Mouse (Mus musculus) intestine, postnatal 0 days (tissue): ENCODE data around the gene Sost. TPM values are rescaled to one million over a fixed set of nuclear protein-coding genes. Genes with fewer than 3 reads are reported as not detected.

Experiments used
- ATAC-seq: fragments of 200-750 bp; cut with Nextera tagmentation; 2 replicates; pipeline ENCODE4 v1.8.0; 2017; ENCODE audit warnings: mild to moderate bottlenecking, moderate TSS enrichment, moderate library complexity
- H3K27ac ChIP-seq: fragments of 300-500 bp; sonication (generic); 2 replicates; pipeline ENCODE4 v1.5.1; 2014; ENCODE audit warnings: mild to moderate bottlenecking, low read depth, low read length, moderate library complexity
- H3K27me3 ChIP-seq: fragments of 300-500 bp; sonication (generic); replicated peaks from 2 replicates; pipeline ENCODE4 v1.6.1; 2014; ENCODE audit warnings: low read length, mixed read lengths; ENCODE audit not compliant: control insufficient read depth, insufficient read depth
- H3K36me3 ChIP-seq: fragments of 300-500 bp; sonication (generic); 2 replicates; pipeline ENCODE4 v1.6.1; 2014; ENCODE audit warnings: mild to moderate bottlenecking, moderate library complexity; ENCODE audit not compliant: control insufficient read depth, insufficient read depth
- H3K4me1 ChIP-seq: fragments of 300-500 bp; sonication (generic); replicated peaks from 2 replicates; pipeline ENCODE4 v1.6.1; 2014; ENCODE audit warnings: antibody characterized with exemption, low read length, mixed read lengths; ENCODE audit not compliant: control insufficient read depth, insufficient read depth
- H3K4me2 ChIP-seq: fragments of 300-500 bp; sonication (generic); replicated peaks from 2 replicates; pipeline ENCODE4 v1.6.1; 2014; ENCODE audit warnings: low read depth, mild to moderate bottlenecking, moderate library complexity
- H3K4me3 ChIP-seq: fragments of 300-500 bp; sonication (generic); 2 replicates; pipeline ENCODE4 v1.5.1; 2014; ENCODE audit warnings: low read depth, low read length
- H3K9ac ChIP-seq: fragments of 300-500 bp; sonication (generic); 2 replicates; pipeline ENCODE4 v1.6.1; 2014; ENCODE audit warnings: mild to moderate bottlenecking, low read depth, low read length
- H3K9me3 ChIP-seq: fragments of 300-500 bp; sonication (generic); 2 replicates; pipeline ENCODE4 v1.6.1; 2016; ENCODE audit warnings: mixed run types; ENCODE audit not compliant: control insufficient read depth
- CTCF ChIP-seq: sonication (generic); IDR thresholded peaks from 2 replicates; pipeline ENCODE4 v1.5.1; 2016; ENCODE audit warnings: low read depth, mild to moderate bottlenecking, control low read depth, antibody characterized with exemption, moderate library complexity
- WGBS: fragments of 180-500 bp; shearing (Covaris S2); extraction: QIAGEN DNeasy Blood & Tissue Kit; methylation state at CpG from one replicate; pipeline ENCODE4 v1.1.7; 2014; 5-methylcytosine and 5-hydroxymethylcytosine counted together
- polyA plus RNA-seq: library from polyadenylated mRNA; unstranded; fragments of >200 nt; fragmentation: Nextera tagmentation; extraction: Ambion mirVana; gene quantifications from 2 replicates; pipeline ENCODE4 v1.2.1, GENCODE M21; 2015

The Sost gene
- polyA plus RNA-seq, result not detected in 2 replicates

DNA sequence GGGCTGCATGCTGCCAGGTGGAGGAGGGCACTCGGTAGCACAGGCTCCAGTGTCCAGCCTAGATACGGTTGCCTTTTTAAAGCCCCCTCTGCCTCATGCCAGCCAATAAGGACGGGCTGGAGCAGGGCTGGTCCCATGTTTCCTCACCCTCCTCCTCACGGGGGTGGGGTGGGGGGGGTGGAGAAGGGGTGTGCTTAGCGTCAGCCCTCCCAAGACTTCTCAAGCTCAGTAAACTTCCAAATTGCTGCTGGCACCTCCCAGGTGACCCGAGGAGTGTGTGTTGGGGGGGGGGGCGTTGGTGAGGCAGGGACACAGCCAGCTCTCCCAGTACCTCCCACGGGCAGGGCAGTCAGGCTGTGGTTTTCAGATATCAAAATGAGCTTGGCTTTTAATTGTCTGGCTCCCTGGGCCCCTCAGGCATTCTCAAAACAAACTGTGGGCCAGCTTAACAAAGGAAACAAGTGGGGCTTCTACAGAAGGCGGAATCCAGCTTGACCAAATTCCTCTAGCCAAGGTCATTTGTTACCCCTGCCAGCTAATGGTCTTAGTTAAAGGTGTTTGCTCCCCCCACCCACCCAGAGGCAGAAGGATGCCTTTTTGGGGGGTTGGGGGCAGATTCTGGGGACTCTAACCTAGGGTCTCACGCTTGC lies at the start of gene Sost:
Gene Sost (minus strand): TSS at position 51 of the 650 bp plus-strand sequence.
- no peak for ATAC-seq
- Histone ChIP-seq H3K9me3 (no peaks in the 10 kb centered on the region), H3K27ac (no peak within 1 kb of the TSS), H3K27me3 (peaks cover 54% of the 10 kb centered on the region), H3K4me3 (no peak within 1 kb of the TSS), H3K4me2 (no peak within 1 kb of the TSS), H3K36me3 (peaks cover 4% of the 10 kb centered on the region; the same call in 1 of the 2 replicates), H3K4me1 (no peaks in the 10 kb centered on the region; the same call in none of the 2 replicates), H3K9ac (no peak within 1 kb of the TSS)
- 30% methylated on average over 10 of the region's 10 CpGs for WGBS
- TF ChIP-seq CTCF, result no peak

DNA sequence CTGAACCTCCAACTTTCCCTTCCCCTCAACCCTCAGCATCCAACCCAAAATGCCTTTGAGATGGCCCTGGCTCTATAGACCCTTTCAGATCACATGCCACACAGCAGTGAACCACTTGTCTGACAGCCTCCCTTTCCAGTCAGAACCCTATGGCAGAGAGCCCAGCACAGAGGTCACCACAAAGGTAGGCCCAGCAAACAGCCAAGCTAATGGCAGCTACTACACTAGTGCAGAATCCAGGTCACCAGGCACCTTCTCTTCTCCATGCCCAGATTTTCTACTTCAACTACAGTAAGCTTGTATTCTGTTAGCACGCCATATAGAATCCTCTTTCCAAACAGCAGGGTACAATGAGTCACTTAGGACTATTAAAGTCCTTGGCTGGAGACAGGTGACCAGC lies 49.3 kb upstream of the Sost start:
- Histone ChIP-seq H3K4me1 (no peaks in the 10 kb centered on the region), H3K4me2 (no peak overlapping the region), H3K9me3 (no peaks in the 10 kb centered on the region), H3K27me3 (no peaks in the 10 kb centered on the region), H3K4me3 (no peak overlapping the region), H3K27ac (no peak overlapping the region), H3K36me3 (no peaks in the 10 kb centered on the region; the same call in 1 of the 2 replicates), H3K9ac (no peak overlapping the region)
- 90% methylated on average over 1 of the region's 1 CpGs for whole genome bisulfite sequencing
- no peak for TF ChIP-seq CTCF
- ATAC-seq, result no peak; the same call in 1 of the 2 replicates

DNA sequence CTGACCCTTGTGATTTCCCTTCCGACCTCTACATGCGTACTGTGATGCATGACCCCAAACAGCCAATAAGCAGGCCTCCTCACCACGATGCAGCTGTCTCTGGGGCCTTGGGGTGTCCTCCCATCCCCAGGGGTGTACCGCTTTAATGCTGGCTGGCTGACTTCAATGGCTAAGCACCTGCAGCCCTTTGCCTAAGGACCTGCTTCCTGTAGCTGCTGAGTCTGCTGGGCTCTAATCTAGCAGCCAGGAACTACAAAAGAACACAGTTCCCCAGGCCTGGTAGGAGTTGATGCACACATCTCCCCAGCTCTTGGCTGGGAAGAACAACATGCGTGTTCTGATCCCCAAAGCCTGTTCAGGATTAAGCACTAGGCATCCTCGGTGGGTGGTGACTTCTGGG lies 48.7 kb upstream of the Sost start:
- 81% methylated on average over 6 of the region's 6 CpGs for WGBS
- no peak for ATAC-seq
- H3K9me3 ChIP-seq, result no peaks in the 10 kb centered on the region

GRCm38 (mm10) chr11:102013201-102013600 lies 46.4 kb upstream of the Sost start:
- Histone ChIP-seq H3K36me3 (no peaks in the 10 kb centered on the region; the same call in 1 of the 2 replicates), H3K9me3 (no peaks in the 10 kb centered on the region), H3K4me2 (no peak overlapping the region), H3K4me3 (no peak overlapping the region), H3K9ac (no peak overlapping the region), H3K27me3 (no peaks in the 10 kb centered on the region), H3K27ac (no peak overlapping the region), H3K4me1 (no peaks in the 10 kb centered on the region)
- no peak for ATAC-seq
- TF ChIP-seq CTCF, result peak; percentile 30
- WGBS, result 90% methylated on average over 8 of the region's 8 CpGs

More for the DNA sequence above, 48.7 kb upstream of the Sost start:
- Histone ChIP-seq H3K36me3 (no peaks in the 10 kb centered on the region; the same call in 1 of the 2 replicates), H3K27me3 (no peaks in the 10 kb centered on the region), H3K4me2 (no peak overlapping the region), H3K9ac (no peak overlapping the region), H3K4me3 (no peak overlapping the region), H3K27ac (no peak overlapping the region), H3K4me1 (no peaks in the 10 kb centered on the region)
- no peak for TF ChIP-seq CTCF

DNA sequence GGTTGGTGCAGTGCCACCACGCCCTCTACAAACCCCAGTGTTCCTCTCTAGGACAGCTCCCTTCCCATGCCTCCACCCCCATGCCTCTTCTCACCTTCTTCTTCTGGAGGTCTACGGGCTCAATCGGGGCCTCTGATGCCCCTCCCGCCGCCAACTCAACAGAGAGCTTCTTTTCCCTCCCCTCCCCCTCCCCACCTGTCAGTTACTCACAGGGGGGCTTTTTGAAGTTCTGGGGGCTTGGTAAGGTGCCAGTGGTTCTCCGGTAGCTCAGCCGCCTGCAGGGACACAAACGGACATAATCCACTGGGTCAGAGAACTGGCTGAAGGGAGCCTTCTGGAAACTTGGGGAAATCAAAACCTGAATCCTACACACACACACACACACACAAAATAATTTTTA lies 44.7 kb upstream of the Sost start:
- 90% methylated on average over 8 of the region's 8 CpGs for WGBS
- Histone ChIP-seq H3K27ac (no peak overlapping the region), H3K4me3 (no peak overlapping the region), H3K9ac (no peak overlapping the region), H3K36me3 (no peaks in the 10 kb centered on the region; the same call in 1 of the 2 replicates), H3K4me1 (no peaks in the 10 kb centered on the region), H3K27me3 (no peaks in the 10 kb centered on the region), H3K9me3 (no peaks in the 10 kb centered on the region), H3K4me2 (no peak overlapping the region)
- no peak for ATAC-seq
- TF ChIP-seq CTCF, result no peak

DNA sequence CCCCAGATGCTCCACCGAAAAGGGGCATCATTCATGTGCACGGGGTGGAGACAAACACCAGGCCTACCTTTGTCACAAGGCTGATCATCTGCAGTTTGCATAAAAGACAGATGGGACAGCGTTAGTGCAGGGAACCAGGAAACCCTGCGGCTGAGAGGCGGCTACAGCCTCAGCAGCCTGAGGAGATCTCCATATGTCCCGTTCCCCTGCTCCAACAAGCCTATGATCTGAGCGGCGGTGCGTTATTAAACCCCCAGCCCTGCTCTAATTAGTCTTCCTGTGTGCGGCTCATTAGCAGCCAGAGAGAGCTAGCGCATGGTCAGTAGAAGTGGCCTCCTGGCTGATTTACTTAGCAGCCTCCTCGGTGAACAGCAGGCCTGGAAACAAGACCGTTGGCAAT lies 43.3 kb upstream of the Sost start:
- Histone ChIP-seq H3K27ac (no peak overlapping the region), H3K27me3 (no peaks in the 10 kb centered on the region), H3K4me1 (no peaks in the 10 kb centered on the region), H3K4me2 (no peak overlapping the region), H3K36me3 (no peaks in the 10 kb centered on the region; the same call in 1 of the 2 replicates), H3K9me3 (no peaks in the 10 kb centered on the region), H3K9ac (no peak overlapping the region), H3K4me3 (no peak overlapping the region)
- no peak for ATAC-seq
- no peak for TF ChIP-seq CTCF
- WGBS, result 73% methylated on average over 13 of the region's 13 CpGs
